ENCODE assay signal across 8 mouse cellular contexts in the genomic region with DNA sequence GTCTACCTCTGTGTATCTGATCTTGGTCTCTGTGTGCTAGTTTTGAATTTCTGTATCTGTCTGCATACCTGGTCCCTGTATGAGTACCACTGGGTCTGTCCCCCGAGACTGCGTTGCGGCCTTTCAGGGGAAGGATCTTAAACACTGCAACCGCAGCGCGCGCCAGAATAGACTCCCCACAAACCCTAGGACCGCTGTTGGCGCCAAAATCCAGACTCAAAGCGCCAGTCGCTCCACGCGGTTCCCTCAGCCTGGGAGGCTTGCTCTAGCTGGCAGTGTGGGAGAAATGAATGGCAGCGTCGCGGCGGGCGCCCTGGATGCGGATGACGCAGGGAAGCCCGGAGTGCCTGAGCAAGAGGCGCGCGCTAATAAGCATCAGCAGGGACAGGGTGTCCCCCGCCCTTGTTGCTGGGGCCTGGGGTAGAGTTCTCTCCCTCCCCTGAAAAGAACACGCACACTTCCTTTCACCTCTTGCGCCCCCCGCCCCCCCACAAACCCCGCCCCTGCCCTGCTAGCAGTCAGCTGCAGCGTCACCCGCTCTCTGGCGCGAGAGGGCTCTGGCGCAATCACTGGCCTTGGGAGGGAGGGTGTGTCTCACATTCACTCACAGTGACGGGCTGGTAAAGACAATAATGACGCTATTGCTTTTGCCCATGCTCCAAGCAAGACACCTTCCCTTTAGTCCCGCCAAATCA. TPM values are rescaled to one million over a fixed set of nuclear protein-coding genes. Genes with fewer than 3 reads are reported as not detected.
DNase-seq lines count a peak whose midpoint lies in the region; ATAC-seq and TF ChIP-seq lines count a peak whose summit lies in the region.

No protein-coding gene starts in this region.

- H3K4me3 ChIP-seq in embryonic facial prominence, embryonic 14.5 days (ENCODE audit: low read depth, low read length) = peak overlapping the region; percentile 74
- H3K4me3 ChIP-seq in heart, embryonic 16.5 days (ENCODE audit: low read length) = peak overlapping the region; percentile 72
- H3K4me3 ChIP-seq in lung, embryonic 14.5 days (ENCODE audit: low read depth, low read length) = peak overlapping the region; percentile 80
- peak overlapping the region; percentile 85 for H3K4me3 ChIP-seq in neural tube, embryonic 15.5 days (replicated peaks)

- peak; percentile 54 for ATAC-seq in embryonic facial prominence, embryonic 14.5 days (ENCODE audit: low read depth)
- peak; percentile 33 for ATAC-seq in heart, embryonic 16.5 days (replicated peaks; ENCODE audit: extremely low read depth, insufficient read depth, low FRiP score)
- ATAC-seq in lung, embryonic 14.5 days (ENCODE audit: insufficient read depth) = peak; percentile 70
- peak; percentile 74 for ATAC-seq in neural tube, embryonic 15.5 days (ENCODE audit: low FRiP score)
- ATAC-seq in erythroid progenitor cell, adult 5-6 weeks (replicated peaks; ENCODE audit: low FRiP score, poor library complexity, severe bottlenecking) = no peak

- H3K4me2 ChIP-seq in embryonic facial prominence, embryonic 14.5 days (ENCODE audit: low read depth, low read length) = peak overlapping the region; percentile 99
- peak overlapping the region; percentile 98 for H3K4me2 ChIP-seq in heart, embryonic 16.5 days (ENCODE audit: low read depth, low read length)
- peak overlapping the region; percentile 99 for H3K4me2 ChIP-seq in lung, embryonic 14.5 days
- H3K4me2 ChIP-seq in neural tube, embryonic 15.5 days = peak overlapping the region; percentile 84

- H3K27ac ChIP-seq in embryonic facial prominence, embryonic 14.5 days (replicated peaks; ENCODE audit: low read depth, low read length) = peak overlapping the region; percentile 36; the same call in 1 of the 2 replicates
- H3K27ac ChIP-seq in heart, embryonic 16.5 days (ENCODE audit: low read length) = 0 out of 2 replicates have a peak overlapping the region, but pooled peaks have one; percentile 26
- peak overlapping the region; percentile 30; the same call in 1 of the 2 replicates for H3K27ac ChIP-seq in lung, embryonic 14.5 days (ENCODE audit: low read depth)
- H3K27ac ChIP-seq in neural tube, embryonic 15.5 days (replicated peaks) = peak overlapping the region; percentile 97

- H3K9ac ChIP-seq in embryonic facial prominence, embryonic 14.5 days (ENCODE audit: low read depth, low read length) = peak overlapping the region; percentile 75
- H3K9ac ChIP-seq in heart, embryonic 16.5 days (ENCODE audit: low read length) = peak overlapping the region; percentile 55
- peak overlapping the region; percentile 65 for H3K9ac ChIP-seq in lung, embryonic 14.5 days
- H3K9ac ChIP-seq in neural tube, embryonic 15.5 days (replicated peaks) = peak overlapping the region; percentile 88

- no peaks in the 10 kb centered on the region for H3K36me3 ChIP-seq in embryonic facial prominence, embryonic 14.5 days (ENCODE audit: control insufficient read depth, insufficient read depth, low read length)
- H3K36me3 ChIP-seq in heart, embryonic 16.5 days (ENCODE audit: control insufficient read depth, insufficient read depth) = no peaks in the 10 kb centered on the region
- no peaks in the 10 kb centered on the region for H3K36me3 ChIP-seq in lung, embryonic 14.5 days (ENCODE audit: insufficient read depth)
- peaks cover 11% of the 10 kb centered on the region for H3K36me3 ChIP-seq in neural tube, embryonic 15.5 days

- WGBS in embryonic facial prominence, embryonic 14.5 days = under 1% methylated on average over 32 of the region's 37 CpGs
- under 1% methylated on average over 35 of the region's 37 CpGs for WGBS in heart, embryonic 16.5 days
- under 1% methylated on average over 37 of the region's 37 CpGs for WGBS in lung, embryonic 14.5 days
- under 1% methylated on average over 33 of the region's 37 CpGs for WGBS in neural tube, embryonic 15.5 days

- no peak for TF ChIP-seq CTCF in lung, embryonic 14.5 days (IDR thresholded peaks at IDR 0.05; ENCODE audit: low read depth)

- H3K9me3 ChIP-seq in embryonic facial prominence, embryonic 14.5 days (ENCODE audit: control insufficient read depth, low read length) = no peaks in the 10 kb centered on the region
- H3K9me3 ChIP-seq in heart, embryonic 16.5 days (replicated peaks; ENCODE audit: control insufficient read depth, low read length) = no peaks in the 10 kb centered on the region
- H3K9me3 ChIP-seq in lung, embryonic 14.5 days (ENCODE audit: low read depth, low read length) = no peaks in the 10 kb centered on the region
- H3K9me3 ChIP-seq in neural tube, embryonic 15.5 days (replicated peaks) = no peaks in the 10 kb centered on the region

- peaks cover 20% of the 10 kb centered on the region for H3K4me1 ChIP-seq in embryonic facial prominence, embryonic 14.5 days (ENCODE audit: control insufficient read depth, insufficient read depth, low read length)
- peaks cover 19% of the 10 kb centered on the region for H3K4me1 ChIP-seq in heart, embryonic 16.5 days (ENCODE audit: control insufficient read depth, insufficient read depth, low read length)
- H3K4me1 ChIP-seq in lung, embryonic 14.5 days (ENCODE audit: insufficient read depth) = peaks cover 3% of the 10 kb centered on the region
- H3K4me1 ChIP-seq in neural tube, embryonic 15.5 days = peaks cover 34% of the 10 kb centered on the region

- DNase-seq in ES-CJ7 (ENCODE audit: low read depth, low spot score) = peak; percentile 91
- peak; percentile 88 for DNase-seq in adrenal gland, postnatal 25 days
- DNase-seq in embryonic facial prominence, embryonic 14.5 days (ENCODE audit: low spot score) = peak; percentile 78
- peak; percentile 36 for DNase-seq in kidney, postnatal 14 days
- DNase-seq in lung, embryonic 14.5 days = peak; percentile 85

- peaks cover 31% of the 10 kb centered on the region for H3K27me3 ChIP-seq in embryonic facial prominence, embryonic 14.5 days (replicated peaks; ENCODE audit: control insufficient read depth, insufficient read depth, low read length)
- peaks cover 36% of the 10 kb centered on the region for H3K27me3 ChIP-seq in heart, embryonic 16.5 days (ENCODE audit: control insufficient read depth, insufficient read depth, low read length)
- H3K27me3 ChIP-seq in lung, embryonic 14.5 days (ENCODE audit: insufficient read depth, low read length) = peaks cover 39% of the 10 kb centered on the region
- H3K27me3 ChIP-seq in neural tube, embryonic 15.5 days (replicated peaks) = no peaks in the 10 kb centered on the region

RNA-seq across cellular contexts. Expression of a gene that starts 1.1 kb away (rescaled TPM):
- total RNA-seq in adrenal gland, postnatal 25 days (2021) = 15.8 and 27.8 TPM in 2 replicates
- polyA plus RNA-seq in embryonic facial prominence, embryonic 14.5 days (2014; fragmentation: Nextera tagmentation; extraction: Ambion mirVana) = 2.1 and 3.0 TPM in 2 replicates
- 0.35 and 0.37 TPM in 2 replicates for polyA plus RNA-seq in heart, embryonic 16.5 days (2015; fragmentation: Nextera tagmentation; extraction: Ambion mirVana)
- polyA plus RNA-seq in lung, embryonic 14.5 days (2014; fragmentation: Nextera tagmentation; extraction: Ambion mirVana) = 0.72 and 1.3 TPM in 2 replicates
- 45.1 and 55.0 TPM in 2 replicates for polyA plus RNA-seq in neural tube, embryonic 15.5 days (2015; fragmentation: Nextera tagmentation; extraction: Ambion mirVana)
- total RNA-seq in erythroid progenitor cell, adult 5-6 weeks (2015; ENCODE audit: low replicate concordance) = not detected in 2 replicates
- not detected in 2 replicates for total RNA-seq in erythroid progenitor cell, adult 5-6 weeks (2017; ENCODE audit: low replicate concordance)

RNA-seq across cellular contexts. Expression of a gene that starts 7.5 kb away (rescaled TPM):
- 11.4 and 15.0 TPM in 2 replicates for total RNA-seq in adrenal gland, postnatal 25 days (2021)
- 3.3 and 5.0 TPM in 2 replicates for polyA plus RNA-seq in embryonic facial prominence, embryonic 14.5 days (2014; fragmentation: Nextera tagmentation; extraction: Ambion mirVana)
- 0.87 and 1.2 TPM in 2 replicates for polyA plus RNA-seq in heart, embryonic 16.5 days (2015; fragmentation: Nextera tagmentation; extraction: Ambion mirVana)
- polyA plus RNA-seq in lung, embryonic 14.5 days (2014; fragmentation: Nextera tagmentation; extraction: Ambion mirVana) = 2.8 and 2.9 TPM in 2 replicates
- 17.6 and 20.4 TPM in 2 replicates for polyA plus RNA-seq in neural tube, embryonic 15.5 days (2015; fragmentation: Nextera tagmentation; extraction: Ambion mirVana)
- not detected in 2 replicates for total RNA-seq in erythroid progenitor cell, adult 5-6 weeks (2015; ENCODE audit: low replicate concordance)
- total RNA-seq in erythroid progenitor cell, adult 5-6 weeks (2017; ENCODE audit: low replicate concordance) = not detected in 2 replicates

RNA-seq across cellular contexts. Expression of a gene that starts 10.6 kb away (rescaled TPM):
- 26.2 and 41.4 TPM in 2 replicates for total RNA-seq in adrenal gland, postnatal 25 days (2021)
- 40.2 and 40.6 TPM in 2 replicates for polyA plus RNA-seq in embryonic facial prominence, embryonic 14.5 days (2014; fragmentation: Nextera tagmentation; extraction: Ambion mirVana)
- 28.4 and 28.6 TPM in 2 replicates for polyA plus RNA-seq in heart, embryonic 16.5 days (2015; fragmentation: Nextera tagmentation; extraction: Ambion mirVana)
- 44.1 and 48.9 TPM in 2 replicates for polyA plus RNA-seq in lung, embryonic 14.5 days (2014; fragmentation: Nextera tagmentation; extraction: Ambion mirVana)
- polyA plus RNA-seq in neural tube, embryonic 15.5 days (2015; fragmentation: Nextera tagmentation; extraction: Ambion mirVana) = 39.6 and 40.0 TPM in 2 replicates
- 6.7 and 6.8 TPM in 2 replicates for total RNA-seq in erythroid progenitor cell, adult 5-6 weeks (2015; ENCODE audit: low replicate concordance)
- 1.2 and 5.5 TPM in 2 replicates for total RNA-seq in erythroid progenitor cell, adult 5-6 weeks (2017; ENCODE audit: low replicate concordance)

RNA-seq across cellular contexts. Expression of a gene that starts 10.7 kb away (rescaled TPM):
- total RNA-seq in adrenal gland, postnatal 25 days (2021) = not detected in 2 replicates
- 0.70 TPM in 1 of 2 replicates, not detected in the other for polyA plus RNA-seq in embryonic facial prominence, embryonic 14.5 days (2014; fragmentation: Nextera tagmentation; extraction: Ambion mirVana)
- polyA plus RNA-seq in heart, embryonic 16.5 days (2015; fragmentation: Nextera tagmentation; extraction: Ambion mirVana) = not detected in 2 replicates
- polyA plus RNA-seq in lung, embryonic 14.5 days (2014; fragmentation: Nextera tagmentation; extraction: Ambion mirVana) = not detected in 2 replicates
- 0.13 TPM in 1 of 2 replicates, not detected in the other for polyA plus RNA-seq in neural tube, embryonic 15.5 days (2015; fragmentation: Nextera tagmentation; extraction: Ambion mirVana)
- not detected in 2 replicates for total RNA-seq in erythroid progenitor cell, adult 5-6 weeks (2015; ENCODE audit: low replicate concordance)
- not detected in 2 replicates for total RNA-seq in erythroid progenitor cell, adult 5-6 weeks (2017; ENCODE audit: low replicate concordance)

RNA-seq across cellular contexts. Expression of a gene that starts 10.7 kb away (rescaled TPM):
- total RNA-seq in adrenal gland, postnatal 25 days (2021) = 7.2 and 9.1 TPM in 2 replicates
- 33.1 and 36.3 TPM in 2 replicates for polyA plus RNA-seq in embryonic facial prominence, embryonic 14.5 days (2014; fragmentation: Nextera tagmentation; extraction: Ambion mirVana)
- 18.9 and 19.9 TPM in 2 replicates for polyA plus RNA-seq in heart, embryonic 16.5 days (2015; fragmentation: Nextera tagmentation; extraction: Ambion mirVana)
- 31.5 and 34.6 TPM in 2 replicates for polyA plus RNA-seq in lung, embryonic 14.5 days (2014; fragmentation: Nextera tagmentation; extraction: Ambion mirVana)
- 8.4 and 14.8 TPM in 2 replicates for polyA plus RNA-seq in neural tube, embryonic 15.5 days (2015; fragmentation: Nextera tagmentation; extraction: Ambion mirVana)
- total RNA-seq in erythroid progenitor cell, adult 5-6 weeks (2015; ENCODE audit: low replicate concordance) = not detected in 2 replicates
- total RNA-seq in erythroid progenitor cell, adult 5-6 weeks (2017; ENCODE audit: low replicate concordance) = 0.15 TPM in 1 of 2 replicates, not detected in the other

Comparison
In these comparisons a context has a peak if more than half of its experiments do, and no peak if none do; other contexts are left out.
1. DNase-seq: peak in every context shown above with its lines; median percentile 91 in ES-CJ7; 88 in adrenal gland, postnatal 25 days; 85 in lung, embryonic 14.5 days; 78 in embryonic facial prominence, embryonic 14.5 days; 36 in kidney, postnatal 14 days.
2. H3K27ac ChIP-seq: peak in every context shown above with its lines; median percentile 97 in neural tube, embryonic 15.5 days; 36 in embryonic facial prominence, embryonic 14.5 days; 30 in lung, embryonic 14.5 days; 26 in heart, embryonic 16.5 days.
3. RNA of a gene that starts 1.1 kb away (polyA plus RNA-seq): 45.1 to 55.0 TPM in neural tube, embryonic 15.5 days; 2.1 to 3.0 TPM in embryonic facial prominence, embryonic 14.5 days, 0.72 to 1.3 TPM in lung, embryonic 14.5 days and 0.35 to 0.37 TPM in heart, embryonic 16.5 days; every median in the first group is over 10 times any median in the second.
4. Peak in every context shown above with its lines, with median percentiles within 50 percentile points of each other: H3K4me2 ChIP-seq, H3K4me3 ChIP-seq and H3K9ac ChIP-seq.